Mouse (Mus musculus) olfactory bulb, adult 2 months (tissue): ENCODE measurements around the gene Ccdc110. TPM values are rescaled to one million over a fixed set of nuclear protein-coding genes. Genes with fewer than 3 reads are reported as not detected.

ENCODE experiments used
- H3K27ac ChIP-seq: fragments of 200-500 bp; 2 replicates; pipeline ENCODE4 v1.5.1; 2012; ENCODE audit warnings: low read depth, low read length; ENCODE audit not compliant: insufficient read depth
- H3K4me1 ChIP-seq: fragments of 200-500 bp; 2 replicates; pipeline ENCODE4 v1.6.1; 2012; ENCODE audit warnings: low read length; ENCODE audit not compliant: control insufficient read depth, insufficient read depth
- H3K4me3 ChIP-seq: fragments of 200-500 bp; 2 replicates; pipeline ENCODE4 v1.5.1; 2012; ENCODE audit warnings: mild to moderate bottlenecking, low read depth, low read length, moderate library complexity; ENCODE audit not compliant: insufficient read depth
- CTCF ChIP-seq: fragments of 200-500 bp; IDR thresholded peaks from 2 replicates; pipeline ENCODE4 v1.5.1; 2012; ENCODE audit warnings: low read depth, mild to moderate bottlenecking, low read length, moderate library complexity; ENCODE audit not compliant: insufficient read depth
- POLR2A ChIP-seq: fragments of 200-500 bp; IDR thresholded peaks from 2 replicates; pipeline ENCODE4 v1.6.1; 2012; ENCODE audit warnings: mild to moderate bottlenecking, low read depth, low read length, moderate library complexity; ENCODE audit not compliant: insufficient read depth
- WGBS: fragments of 180-500 bp; shearing (Covaris S2); methylation state at CpG from one replicate; pipeline ENCODE4 v1.1.7; 2018; 5-methylcytosine and 5-hydroxymethylcytosine counted together
- polyA plus RNA-seq: library from polyadenylated mRNA; stranded (reverse); fragments of >200 nt; gene quantifications from 2 replicates; pipeline ENCODE4 v1.2.4, GENCODE M21; 2012; ENCODE audit warnings: low replicate concordance; ENCODE audit not compliant: missing spikeins, insufficient read depth, insufficient read length

The Ccdc110 gene
- polyA plus RNA-seq, 1 experiment: not detected

DNA sequence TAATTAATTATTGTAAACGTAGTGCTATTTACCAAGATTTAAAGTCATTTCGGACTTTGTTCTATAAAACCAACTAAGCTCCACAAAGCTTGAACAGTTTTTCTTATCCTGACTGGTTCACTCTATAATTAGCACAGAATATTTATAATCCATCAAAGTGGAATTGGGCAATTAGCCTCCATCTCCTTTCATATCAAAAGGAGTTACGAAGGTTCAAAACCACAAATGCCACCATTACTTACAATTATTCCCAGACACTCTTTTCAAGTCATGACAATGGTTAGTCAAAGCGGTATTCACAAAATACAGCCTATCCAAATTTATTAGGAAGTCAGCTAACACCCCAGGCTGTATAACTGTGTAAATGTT, 28.2 kb upstream of the Ccdc110 start:
- no peak overlapping the region for H3K4me3 ChIP-seq
- H3K27ac ChIP-seq: no peak overlapping the region
- no peak for TF ChIP-seq POLR2A
- TF ChIP-seq CTCF: no peak
- no peaks in the 10 kb centered on the region for H3K4me1 ChIP-seq
- 76% methylated on average over 4 of the region's 4 CpGs for WGBS

- Histone ChIP-seq H3K4me3 (no peak overlapping the region), H3K4me1 (0 out of 2 replicates have a peak, but pooled peaks cover 6% of the 10 kb centered on the region), H3K27ac (no peak overlapping the region)
- TF ChIP-seq POLR2A: no peak
- TF ChIP-seq CTCF: no peak
- 91% methylated on average over 11 of the region's 11 CpGs for WGBS
Measured at GRCm38 (mm10) chr8:45913707-45914106, 20.7 kb upstream of the Ccdc110 start.

GRCm38 (mm10) chr8:45916496-45916895, 17.9 kb upstream of the Ccdc110 start:
- 92% methylated on average over 3 of the region's 3 CpGs for WGBS
- TF ChIP-seq CTCF (no peak), POLR2A (no peak)
- H3K4me1 ChIP-seq: 0 out of 2 replicates have a peak, but pooled peaks cover 8% of the 10 kb centered on the region
- H3K4me3 ChIP-seq: no peak overlapping the region
- no peak overlapping the region for H3K27ac ChIP-seq

DNA sequence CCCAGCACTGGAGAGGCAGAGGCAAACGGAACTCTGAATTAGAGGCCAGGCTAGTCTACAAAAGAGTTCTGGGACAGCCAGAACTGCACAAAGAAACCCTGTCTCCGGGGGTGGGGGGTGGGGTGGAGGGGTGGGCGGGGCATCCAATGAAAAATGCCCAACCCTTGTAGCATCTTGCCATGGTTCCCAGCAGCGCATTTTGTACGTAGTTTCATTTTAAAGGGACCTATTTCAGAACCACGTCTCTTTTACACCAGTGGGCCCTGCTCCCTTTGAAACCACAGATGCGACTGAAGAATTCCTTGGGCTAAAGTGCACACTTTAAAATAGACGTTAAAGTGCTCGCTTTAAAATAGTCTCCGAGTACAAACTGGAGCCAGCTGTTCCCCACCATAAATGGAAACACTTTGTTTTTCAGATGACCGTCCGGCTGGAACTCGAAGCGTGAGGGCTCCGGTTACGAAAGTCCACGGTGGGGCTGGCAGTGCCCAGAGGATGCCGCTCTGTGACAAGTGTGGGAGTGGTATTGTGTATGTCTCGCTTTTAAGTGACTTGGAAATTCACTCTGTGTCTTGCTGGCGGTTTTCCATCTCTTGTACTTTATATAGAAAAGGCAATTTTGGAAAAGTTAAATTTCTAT, 17.3 kb upstream of the Ccdc110 start:
- 66% methylated on average over 20 of the region's 20 CpGs for WGBS
- TF ChIP-seq CTCF: no peak
- no peak for TF ChIP-seq POLR2A
- Histone ChIP-seq H3K4me1 (0 out of 2 replicates have a peak, but pooled peaks cover 8% of the 10 kb centered on the region), H3K27ac (no peak overlapping the region), H3K4me3 (no peak overlapping the region)

GRCm38 (mm10) chr8:45918891-45919290, 15.5 kb upstream of the Ccdc110 start:
- no peak for TF ChIP-seq POLR2A
- TF ChIP-seq CTCF: no peak
- Histone ChIP-seq H3K27ac (no peak overlapping the region), H3K4me3 (no peak overlapping the region), H3K4me1 (0 out of 2 replicates have a peak, but pooled peaks cover 8% of the 10 kb centered on the region)
- 82% methylated on average over 15 of the region's 15 CpGs for WGBS

GRCm38 (mm10) chr8:45920392-45920791, 14.0 kb upstream of the Ccdc110 start:
- H3K4me1 ChIP-seq: 0 out of 2 replicates have a peak, but pooled peaks cover 8% of the 10 kb centered on the region
- WGBS: 94% methylated on average over 7 of the region's 7 CpGs
- H3K4me3 ChIP-seq: no peak overlapping the region
- H3K27ac ChIP-seq: no peak overlapping the region
- TF ChIP-seq POLR2A (no peak), CTCF (no peak)

- TF ChIP-seq POLR2A (no peak), CTCF (no peak)
- H3K27ac ChIP-seq: no peak overlapping the region
- 0 out of 2 replicates have a peak, but pooled peaks cover 8% of the 10 kb centered on the region for H3K4me1 ChIP-seq
- H3K4me3 ChIP-seq: no peak overlapping the region
- 96% methylated on average over 7 of the region's 7 CpGs for WGBS
Measured at GRCm38 (mm10) chr8:45922116-45922515, 12.3 kb upstream of the Ccdc110 start.

DNA sequence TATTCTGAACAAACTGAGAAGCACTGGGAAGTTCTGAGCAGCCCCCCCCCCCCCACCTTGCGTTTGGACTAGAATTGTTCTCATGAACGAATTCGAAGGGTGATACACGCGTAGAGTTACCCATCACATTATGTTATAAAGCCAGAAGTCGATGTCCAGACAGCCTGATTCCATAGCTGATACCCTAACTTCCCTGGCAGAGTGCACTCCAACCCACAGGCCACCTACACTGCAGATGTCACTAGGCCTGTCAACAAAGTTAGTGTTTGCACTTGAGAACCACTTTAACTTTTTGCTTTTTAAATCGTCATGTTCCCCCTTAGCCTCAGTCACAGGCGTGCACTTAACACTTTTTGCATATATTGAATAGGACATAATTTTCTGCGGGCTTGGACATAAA, 2.6 kb downstream of the Ccdc110 start:
- no peak overlapping the region for H3K27ac ChIP-seq
- H3K4me1 ChIP-seq: no peaks in the 10 kb centered on the region
- TF ChIP-seq POLR2A (no peak), CTCF (no peak)
- 92% methylated on average over 9 of the region's 9 CpGs for WGBS
- H3K4me3 ChIP-seq: no peak overlapping the region

DNA sequence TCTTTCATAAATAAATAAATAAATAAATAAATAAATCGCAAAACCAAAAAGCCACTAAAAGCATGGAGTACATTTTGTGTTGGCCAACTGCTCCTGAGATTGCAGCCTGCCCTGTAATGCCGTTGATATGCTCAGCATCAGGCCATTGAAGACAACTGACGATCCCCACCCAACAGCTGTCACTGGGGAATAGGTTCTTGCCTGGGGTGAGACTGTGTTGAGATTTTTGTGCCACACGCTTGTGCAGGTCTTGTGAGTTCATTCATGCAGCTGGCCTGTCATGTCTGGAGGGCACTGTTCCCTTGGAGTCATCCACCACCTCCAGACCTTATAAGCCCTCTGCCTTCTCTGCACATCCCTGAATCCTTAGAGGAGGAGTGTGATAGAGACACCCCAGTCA, 11.9 kb downstream of the Ccdc110 start:
- H3K4me3 ChIP-seq: no peak overlapping the region
- TF ChIP-seq POLR2A: no peak
- no peak for TF ChIP-seq CTCF
- 94% methylated on average over 4 of the region's 4 CpGs for WGBS
- no peak overlapping the region for H3K27ac ChIP-seq
- H3K4me1 ChIP-seq: no peaks in the 10 kb centered on the region
